In genomic region chr15:94587826-94588715, GRCm38 (mm10) we compare ENCODE assay signal across 10 mouse cellular contexts. TPM values are rescaled to one million over a fixed set of nuclear protein-coding genes. Genes with fewer than 3 reads are reported as not detected.
A peak's percentile ranks its signal among the peaks of the same experiment; 100 is the strongest.
DNase-seq lines count a peak whose midpoint lies in the region; ATAC-seq lines count a peak whose summit lies in the region.
"Had no signal": no experiment of that assay in that cellular context is flagged by ENCODE, and none has a peak within 500 bp of the region (broad histone marks: within the 10 kb centered on the region; RNA-seq: fewer than 3 reads in every experiment).

No protein-coding gene starts in this region.

- no peak for ATAC-seq in forebrain, embryonic 16.5 days
- ATAC-seq in midbrain, embryonic 11.5 days (ENCODE audit: low FRiP score) = no peak
- ATAC-seq in liver, embryonic 12.5 days = no peak

- 92% methylated on average over 9 of the region's 9 CpGs for WGBS in forebrain, embryonic 10.5 days
- 88% methylated on average over 9 of the region's 9 CpGs for WGBS in forebrain, embryonic 16.5 days
- WGBS in midbrain, embryonic 10.5 days = 91% methylated on average over 9 of the region's 9 CpGs
- 91% methylated on average over 9 of the region's 9 CpGs for WGBS in midbrain, embryonic 11.5 days
- WGBS in liver, embryonic 12.5 days (ENCODE audit: insufficient replicate concordance) = 73% methylated on average over 9 of the region's 9 CpGs

- H3K27me3 ChIP-seq in forebrain, embryonic 10.5 days (ENCODE audit: poor library complexity, severe bottlenecking) = no peaks in the 10 kb centered on the region
- H3K27me3 ChIP-seq in forebrain, embryonic 16.5 days (replicated peaks; ENCODE audit: control insufficient read depth, insufficient read depth, low read length) = no peaks in the 10 kb centered on the region
- no peaks in the 10 kb centered on the region for H3K27me3 ChIP-seq in midbrain, embryonic 10.5 days (ENCODE audit: low read depth, poor library complexity, severe bottlenecking)
- H3K27me3 ChIP-seq in midbrain, embryonic 11.5 days (ENCODE audit: control insufficient read depth, insufficient read depth, low read length) = no peaks in the 10 kb centered on the region
- no peaks in the 10 kb centered on the region for H3K27me3 ChIP-seq in liver, embryonic 12.5 days (replicated peaks)

- intact Hi-C loops in gastrocnemius, postnatal 14 days (cut with DNase I; ENCODE audit: low total_unique reads) = no loop called here
- intact Hi-C loops in left cerebral cortex, postnatal 10 days (cut with DNase I) = loop anchor here (5.0 kb wide), 1 partner anchor 74 kb away; no protein-coding TSS in a partner anchor

- no peak overlapping the region for H3K9ac ChIP-seq in forebrain, embryonic 16.5 days (replicated peaks; ENCODE audit: low read depth, low read length)
- H3K9ac ChIP-seq in midbrain, embryonic 11.5 days (ENCODE audit: low read length) = no peak overlapping the region
- peak overlapping the region; percentile 97 for H3K9ac ChIP-seq in liver, embryonic 12.5 days

- H3K9me3 ChIP-seq in forebrain, embryonic 10.5 days = no peaks in the 10 kb centered on the region
- no peaks in the 10 kb centered on the region for H3K9me3 ChIP-seq in forebrain, embryonic 16.5 days (ENCODE audit: control insufficient read depth, low read length)
- no peaks in the 10 kb centered on the region for H3K9me3 ChIP-seq in midbrain, embryonic 10.5 days (replicated peaks)
- no peaks in the 10 kb centered on the region for H3K9me3 ChIP-seq in midbrain, embryonic 11.5 days (ENCODE audit: control insufficient read depth, low read length)
- H3K9me3 ChIP-seq in liver, embryonic 12.5 days (replicated peaks) = no peaks in the 10 kb centered on the region

- peaks cover 37% of the 10 kb centered on the region for H3K36me3 ChIP-seq in forebrain, embryonic 10.5 days (replicated peaks)
- H3K36me3 ChIP-seq in forebrain, embryonic 16.5 days (ENCODE audit: control insufficient read depth, insufficient read depth) = peaks cover 21% of the 10 kb centered on the region
- peaks cover 36% of the 10 kb centered on the region for H3K36me3 ChIP-seq in midbrain, embryonic 10.5 days
- H3K36me3 ChIP-seq in midbrain, embryonic 11.5 days (ENCODE audit: control insufficient read depth, insufficient read depth, low read length) = peaks cover 7% of the 10 kb centered on the region; the same call in 1 of the 2 replicates
- peaks cover 34% of the 10 kb centered on the region for H3K36me3 ChIP-seq in liver, embryonic 12.5 days

- peak overlapping the region; percentile 85 for H3K4me3 ChIP-seq in forebrain, embryonic 10.5 days
- no peak overlapping the region for H3K4me3 ChIP-seq in forebrain, embryonic 16.5 days (replicated peaks; ENCODE audit: low read length)
- H3K4me3 ChIP-seq in midbrain, embryonic 10.5 days = peak overlapping the region; percentile 89
- H3K4me3 ChIP-seq in midbrain, embryonic 11.5 days (ENCODE audit: low read depth, low read length) = no peak overlapping the region
- peak overlapping the region; percentile 97 for H3K4me3 ChIP-seq in liver, embryonic 12.5 days

- H3K4me2 ChIP-seq in forebrain, embryonic 16.5 days (ENCODE audit: low read length) = no peak overlapping the region
- no peak overlapping the region for H3K4me2 ChIP-seq in midbrain, embryonic 11.5 days
- peak overlapping the region; percentile 76 for H3K4me2 ChIP-seq in liver, embryonic 12.5 days

- peaks cover 18% of the 10 kb centered on the region for H3K4me1 ChIP-seq in forebrain, embryonic 10.5 days
- peaks cover 11% of the 10 kb centered on the region for H3K4me1 ChIP-seq in forebrain, embryonic 16.5 days (replicated peaks; ENCODE audit: control insufficient read depth, insufficient read depth, low read length)
- H3K4me1 ChIP-seq in midbrain, embryonic 10.5 days = peaks cover 14% of the 10 kb centered on the region
- peaks cover 10% of the 10 kb centered on the region; the same call in 1 of the 2 replicates for H3K4me1 ChIP-seq in midbrain, embryonic 11.5 days (ENCODE audit: control insufficient read depth, insufficient read depth, low read length)
- peaks cover 24% of the 10 kb centered on the region for H3K4me1 ChIP-seq in liver, embryonic 12.5 days

- DNase-seq in forebrain, embryonic 10.5 days (ENCODE audit: extremely low spot score, low spot score) = no peak
- DNase-seq in midbrain, embryonic 10.5 days (ENCODE audit: low spot score) = no peak
- no peak for DNase-seq in midbrain, embryonic 11.5 days (ENCODE audit: low spot score, missing footprints)
- DNase-seq in MN1 (ENCODE audit: low spot score) = no peak
- DNase-seq in gastrocnemius, postnatal 14 days = no peak
- no peak for DNase-seq in left cerebral cortex, postnatal 10 days (ENCODE audit: extremely low spot score in 1 of 2, low spot score in 2 of 2)
- DNase-seq: left cerebral cortex, postnatal 4 days had no signal

- H3K27ac ChIP-seq in forebrain, embryonic 10.5 days = no peak overlapping the region
- no peak overlapping the region for H3K27ac ChIP-seq in forebrain, embryonic 16.5 days (ENCODE audit: low read length)
- H3K27ac ChIP-seq in midbrain, embryonic 10.5 days (replicated peaks) = no peak overlapping the region
- H3K27ac ChIP-seq in midbrain, embryonic 11.5 days (ENCODE audit: low read depth, low read length) = no peak overlapping the region
- no peak overlapping the region for H3K27ac ChIP-seq in liver, embryonic 12.5 days

RNA-seq across cellular contexts. Expression of gene Twf1, which starts 1.6 kb away (rescaled TPM):
- polyA plus RNA-seq in forebrain, embryonic 10.5 days (2016; fragmentation: Nextera tagmentation; extraction: Ambion mirVana) = 82.7 and 84.0 TPM in 2 replicates
- 88.5 and 102 TPM in 2 replicates for polyA plus RNA-seq in forebrain, embryonic 16.5 days (2015; fragmentation: Nextera tagmentation; extraction: Ambion mirVana)
- 91.0 and 104 TPM in 2 replicates for polyA plus RNA-seq in midbrain, embryonic 10.5 days (2016; fragmentation: Nextera tagmentation; extraction: Ambion mirVana)
- polyA plus RNA-seq in midbrain, embryonic 11.5 days (2014; fragmentation: Nextera tagmentation; extraction: Ambion mirVana) = 112 and 120 TPM in 2 replicates
- 31.4 and 35.2 TPM in 2 replicates for polyA plus RNA-seq in liver, embryonic 12.5 days (2016; fragmentation: Nextera tagmentation; extraction: Ambion mirVana)
- 10 to 100 TPM; 15.9 to 17.0 TPM for total RNA-seq in gastrocnemius, postnatal 14 days (2021)
- 10 to 100 TPM; 43.3 to 49.7 TPM for total RNA-seq in left cerebral cortex, postnatal 10 days (2021)

RNA-seq across cellular contexts. Expression of gene Tmem117, which starts 41.0 kb away (rescaled TPM):
- polyA plus RNA-seq in forebrain, embryonic 10.5 days (2016; fragmentation: Nextera tagmentation; extraction: Ambion mirVana) = 0.70 and 0.74 TPM in 2 replicates
- polyA plus RNA-seq in forebrain, embryonic 16.5 days (2015; fragmentation: Nextera tagmentation; extraction: Ambion mirVana) = 4.1 and 5.4 TPM in 2 replicates
- 1.1 and 1.7 TPM in 2 replicates for polyA plus RNA-seq in midbrain, embryonic 10.5 days (2016; fragmentation: Nextera tagmentation; extraction: Ambion mirVana)
- 1.5 and 1.7 TPM in 2 replicates for polyA plus RNA-seq in midbrain, embryonic 11.5 days (2014; fragmentation: Nextera tagmentation; extraction: Ambion mirVana)
- polyA plus RNA-seq in liver, embryonic 12.5 days (2016; fragmentation: Nextera tagmentation; extraction: Ambion mirVana) = not detected in 2 replicates
- 10 to 100 TPM; 26.8 to 30.0 TPM for total RNA-seq in gastrocnemius, postnatal 14 days (2021)
- 10 to 100 TPM; 12.6 to 13.7 TPM for total RNA-seq in left cerebral cortex, postnatal 10 days (2021)
- polyA plus RNA-seq: spleen, adult 2 months had no signal

RNA-seq across cellular contexts. Expression of gene Irak4, which starts 44.6 kb away (rescaled TPM):
- 3.5 and 3.6 TPM in 2 replicates for polyA plus RNA-seq in forebrain, embryonic 10.5 days (2016; fragmentation: Nextera tagmentation; extraction: Ambion mirVana)
- polyA plus RNA-seq in forebrain, embryonic 16.5 days (2015; fragmentation: Nextera tagmentation; extraction: Ambion mirVana) = 1.4 and 1.5 TPM in 2 replicates
- 2.4 and 3.3 TPM in 2 replicates for polyA plus RNA-seq in midbrain, embryonic 10.5 days (2016; fragmentation: Nextera tagmentation; extraction: Ambion mirVana)
- 2.0 and 2.4 TPM in 2 replicates for polyA plus RNA-seq in midbrain, embryonic 11.5 days (2014; fragmentation: Nextera tagmentation; extraction: Ambion mirVana)
- 4.3 and 4.6 TPM in 2 replicates for polyA plus RNA-seq in liver, embryonic 12.5 days (2016; fragmentation: Nextera tagmentation; extraction: Ambion mirVana)
- 1 to 10 TPM; 2.9 to 3.7 TPM for total RNA-seq in gastrocnemius, postnatal 14 days (2021)
- 1 to 10 TPM; 1.6 TPM for total RNA-seq in left cerebral cortex, postnatal 10 days (2021)

RNA-seq across cellular contexts. Expression of gene Pus7l, which starts 44.7 kb away (rescaled TPM):
- 11.1 and 11.4 TPM in 2 replicates for polyA plus RNA-seq in forebrain, embryonic 10.5 days (2016; fragmentation: Nextera tagmentation; extraction: Ambion mirVana)
- 4.8 and 5.2 TPM in 2 replicates for polyA plus RNA-seq in forebrain, embryonic 16.5 days (2015; fragmentation: Nextera tagmentation; extraction: Ambion mirVana)
- polyA plus RNA-seq in midbrain, embryonic 10.5 days (2016; fragmentation: Nextera tagmentation; extraction: Ambion mirVana) = 8.8 and 9.0 TPM in 2 replicates
- polyA plus RNA-seq in midbrain, embryonic 11.5 days (2014; fragmentation: Nextera tagmentation; extraction: Ambion mirVana) = 7.9 and 8.8 TPM in 2 replicates
- 7.7 and 8.0 TPM in 2 replicates for polyA plus RNA-seq in liver, embryonic 12.5 days (2016; fragmentation: Nextera tagmentation; extraction: Ambion mirVana)
- total RNA-seq in gastrocnemius, postnatal 14 days (2021) = 1 to 10 TPM; 1.7 to 2.1 TPM
- 1 to 10 TPM; 4.3 to 4.6 TPM for total RNA-seq in left cerebral cortex, postnatal 10 days (2021)

Comparison
In these comparisons a context has a peak if more than half of its experiments do, and no peak if none do; other contexts are left out.
1. H3K4me3 ChIP-seq: peak in forebrain, embryonic 10.5 days (single experiment), midbrain, embryonic 10.5 days (single experiment) and liver, embryonic 12.5 days (single experiment); none in forebrain, embryonic 16.5 days (single experiment) and midbrain, embryonic 11.5 days (single experiment).